Mouse (Mus musculus): ENCODE measurements at regions not wholly inside any gene's neighbourhood (a gene's known extent, or its start where the extent isn't known, plus 50 kb on each side); places are given as distances from the start of the nearest gene placed in this dataset.

GRCm38 (mm10) chr12:33849088-33849487 is 79.1 kb upstream of the Ferd3l start:
- H3K27ac ChIP-seq (ENCODE audit: low read length), result no peak overlapping the region
- no peak overlapping the region for H3K4me2 ChIP-seq (replicated peaks; ENCODE audit: low read depth, low read length)
- H3K9ac ChIP-seq (replicated peaks; ENCODE audit: low read depth, low read length), result no peak overlapping the region
- no peaks in the 10 kb centered on the region for H3K4me1 ChIP-seq (ENCODE audit: control insufficient read depth, insufficient read depth, low read length)
- H3K27me3 ChIP-seq (ENCODE audit: control insufficient read depth, insufficient read depth, low read length), result no peaks in the 10 kb centered on the region
- no peaks in the 10 kb centered on the region for H3K36me3 ChIP-seq (ENCODE audit: control insufficient read depth, insufficient read depth, low read length)
- no peak for ATAC-seq (ENCODE audit: insufficient number of reproducible peaks, insufficient read depth, low FRiP score, low read depth)
- no peaks in the 10 kb centered on the region for H3K9me3 ChIP-seq (ENCODE audit: control insufficient read depth, low read depth, low read length)
- no peak overlapping the region for H3K4me3 ChIP-seq (ENCODE audit: low read depth, low read length)

GRCm38 (mm10) chr12:33851736-33852135 is 76.5 kb upstream of the Ferd3l start:
- Histone ChIP-seq H3K4me1 (ENCODE audit: control insufficient read depth, insufficient read depth, low read length) (no peaks in the 10 kb centered on the region), H3K4me2 (replicated peaks; ENCODE audit: low read depth, low read length) (no peak overlapping the region), H3K27ac (ENCODE audit: low read length) (no peak overlapping the region), H3K27me3 (ENCODE audit: control insufficient read depth, insufficient read depth, low read length) (no peaks in the 10 kb centered on the region), H3K4me3 (ENCODE audit: low read depth, low read length) (no peak overlapping the region), H3K9ac (replicated peaks; ENCODE audit: low read depth, low read length) (no peak overlapping the region), H3K36me3 (ENCODE audit: control insufficient read depth, insufficient read depth, low read length) (no peaks in the 10 kb centered on the region), H3K9me3 (ENCODE audit: control insufficient read depth, low read depth, low read length) (no peaks in the 10 kb centered on the region)
- 78% methylated on average over 1 of the region's 1 CpGs for WGBS
- ATAC-seq (ENCODE audit: insufficient number of reproducible peaks, insufficient read depth, low FRiP score, low read depth), result no peak
